Mouse (Mus musculus) heart, postnatal 0 days (tissue): Measurements from ENCODE around the gene 1700037C18Rik.

Experiments
- CTCF ChIP-seq: IDR thresholded peaks from 2 replicates; pipeline ENCODE4 v1.5.1; 2016; ENCODE audit warnings: antibody characterized with exemption, control low read depth, low read depth
- EP300 ChIP-seq: IDR thresholded peaks from 2 replicates; pipeline ENCODE4 v1.6.1; 2016; ENCODE audit warnings: antibody characterized with exemption, low read depth

- TF ChIP-seq EP300, result no peak
- TF ChIP-seq CTCF, result no peak
Observed at GRCm38 (mm10) chr16:3852586-3852985, 55.9 kb downstream of the 1700037C18Rik start.
